Mouse (Mus musculus) c-Kit-positive CD71-positive TER-119-positive erythroid progenitor cells, embryonic 14.5 days (primary cell): ENCODE data around the gene Ankdd1b.
A peak's percentile ranks its signal among the peaks of the same experiment; 100 is the strongest.

Experiments used
- DNase-seq: peaks from one replicate; pipeline ENCODE4 v3.0.0-alpha.2; 2013; ENCODE audit warnings: low spot score

Gene Ankdd1b

DNA sequence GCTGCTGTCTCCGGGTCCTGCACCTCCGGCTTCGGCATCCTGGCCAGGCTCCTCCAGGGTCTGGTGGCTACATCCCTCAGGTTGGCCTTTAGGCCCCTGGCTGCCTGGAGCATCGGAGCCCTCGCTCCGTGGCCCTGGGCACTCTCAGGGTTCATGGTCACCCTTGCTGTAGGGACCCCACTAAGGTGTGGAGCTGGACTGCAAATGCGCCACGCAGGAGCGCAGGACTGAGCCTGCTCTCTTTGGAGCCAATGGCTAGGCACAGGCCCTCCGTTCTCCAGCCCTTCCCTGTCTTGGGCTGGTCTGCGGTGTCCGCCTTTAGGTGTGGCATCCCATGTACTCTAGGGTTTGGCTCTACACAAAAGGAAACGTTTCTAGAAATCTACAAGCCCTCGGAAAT lies at the start of gene Ankdd1b:
TSS of gene Ankdd1b (minus strand) at position 242 of the 400 bp plus-strand sequence.
- no peak for DNase-seq

GRCm38 (mm10) chr13:96517335-96517734 lies 46.3 kb upstream of the Ankdd1b start:
- DNase-seq: no peak

DNA sequence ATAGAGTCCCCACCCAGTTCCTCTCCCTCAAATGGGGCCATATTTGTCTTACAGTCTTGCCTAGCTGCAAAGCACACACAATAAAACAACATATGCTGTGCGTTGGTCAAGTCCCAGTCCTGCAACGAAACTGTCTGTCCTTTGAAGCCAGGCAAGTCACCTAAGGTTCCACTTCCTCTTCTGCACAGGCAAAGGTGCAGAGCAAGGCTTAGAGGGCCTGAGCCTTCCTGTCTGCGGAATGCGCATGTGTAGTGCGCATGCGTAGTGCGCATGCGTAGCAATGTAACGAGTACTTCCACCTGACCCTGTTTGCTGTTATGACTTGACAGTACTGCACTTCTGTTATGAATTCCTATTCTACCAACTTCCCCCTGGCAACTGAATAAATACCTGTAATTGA lies 45.3 kb upstream of the Ankdd1b start:
- no peak for DNase-seq

DNA sequence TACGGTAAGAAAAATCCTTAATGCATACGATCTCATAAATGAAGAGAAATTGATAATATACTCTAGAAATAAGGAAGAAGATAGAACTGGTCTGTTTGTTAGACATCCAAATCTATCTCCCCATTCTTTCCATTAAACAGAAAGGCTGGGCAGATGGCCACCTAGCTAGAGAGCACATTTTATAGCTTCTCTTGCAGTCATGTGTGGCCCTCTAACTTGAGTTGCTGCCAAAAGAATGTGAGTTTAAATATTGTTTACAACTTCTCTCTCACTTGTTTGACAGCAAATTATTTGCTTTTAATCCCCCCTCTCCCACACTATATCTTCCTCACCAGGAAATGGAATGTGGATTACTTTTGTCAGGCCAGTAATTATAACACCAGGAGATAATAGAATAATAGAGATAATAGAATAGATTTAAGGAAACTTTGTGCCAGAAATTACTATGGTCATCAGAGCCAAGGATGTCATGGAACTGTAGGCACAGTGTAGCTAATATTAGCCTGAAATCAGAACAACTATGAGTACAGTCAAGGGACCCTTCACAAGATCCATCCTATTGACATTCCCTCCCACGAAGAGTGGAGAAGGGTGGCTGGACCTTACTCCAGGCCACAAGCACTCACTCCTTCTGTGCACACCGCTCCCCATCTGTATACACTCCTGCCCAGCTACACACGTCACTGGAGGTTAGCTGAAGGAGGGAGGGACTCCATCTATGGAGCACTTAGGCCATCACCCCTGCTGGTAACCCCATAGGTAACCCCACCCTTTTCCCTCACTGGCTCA lies 43.4 kb upstream of the Ankdd1b start:
- DNase-seq: no peak

- DNase-seq: no peak
Observed at GRCm38 (mm10) chr13:96511893-96512292, 40.9 kb upstream of the Ankdd1b start.

DNA sequence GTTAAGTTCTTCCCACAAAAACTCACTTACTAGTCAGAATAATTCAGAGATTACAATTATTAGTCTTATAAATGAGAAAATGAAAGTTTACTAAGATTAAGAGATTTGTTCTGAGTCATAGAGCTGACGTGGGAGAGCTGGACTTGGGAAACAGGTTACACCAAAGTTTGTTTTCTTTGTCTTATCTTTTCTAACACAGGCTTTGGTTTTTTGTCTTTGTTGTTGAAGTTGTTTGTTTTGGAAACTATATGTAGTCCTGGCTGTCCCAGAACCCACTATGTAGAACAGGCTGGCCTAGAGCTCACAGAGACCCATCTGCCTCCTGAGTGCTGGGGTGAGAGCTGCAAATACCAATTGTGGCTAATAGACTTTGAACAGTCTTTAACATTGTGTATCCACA lies 40.3 kb upstream of the Ankdd1b start:
- DNase-seq: no peak

DNA sequence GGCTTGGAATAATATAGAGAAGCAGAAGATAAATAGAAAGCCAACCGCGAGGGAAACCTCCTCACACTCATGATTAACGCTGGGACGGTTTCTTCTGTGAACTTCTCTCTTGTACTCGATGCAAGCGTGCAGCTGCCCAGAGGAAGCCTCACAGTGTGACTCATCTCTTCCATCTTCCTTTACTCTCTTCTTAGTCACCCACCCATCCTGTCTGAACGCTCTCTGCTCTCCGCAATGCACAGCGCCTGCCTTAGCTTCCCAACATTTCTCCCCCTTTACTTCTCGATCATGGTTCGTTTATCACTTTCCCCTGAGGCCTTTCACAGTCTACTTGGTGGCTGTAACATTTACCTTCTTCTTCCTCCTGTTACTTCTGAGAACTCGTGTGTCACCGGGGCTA lies 39.6 kb upstream of the Ankdd1b start:
- peak; percentile 14 for DNase-seq

- DNase-seq: no peak
Observed at GRCm38 (mm10) chr13:96507541-96507940, 36.5 kb upstream of the Ankdd1b start.

DNA sequence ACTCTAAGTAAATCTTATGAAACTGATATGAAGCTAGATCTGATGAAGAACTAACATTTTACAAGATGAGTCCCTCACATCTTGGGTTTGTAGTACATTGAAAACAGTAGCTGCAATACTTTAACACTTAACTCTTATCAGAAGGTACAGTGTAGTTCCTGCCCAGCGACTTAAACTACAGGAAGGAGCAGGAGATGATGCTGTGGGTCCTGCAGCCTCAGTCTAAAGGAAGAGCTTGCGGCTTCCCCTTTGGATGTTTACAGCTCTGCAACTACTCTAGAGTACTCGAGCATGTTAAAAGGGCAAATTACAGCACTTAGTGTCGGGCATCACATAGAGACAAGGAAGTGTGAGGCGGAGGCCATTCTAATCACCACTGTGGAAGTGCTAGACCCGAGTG lies 35.3 kb upstream of the Ankdd1b start:
- DNase-seq: no peak

GRCm38 (mm10) chr13:96505661-96506060 lies 34.7 kb upstream of the Ankdd1b start:
- DNase-seq: no peak

DNA sequence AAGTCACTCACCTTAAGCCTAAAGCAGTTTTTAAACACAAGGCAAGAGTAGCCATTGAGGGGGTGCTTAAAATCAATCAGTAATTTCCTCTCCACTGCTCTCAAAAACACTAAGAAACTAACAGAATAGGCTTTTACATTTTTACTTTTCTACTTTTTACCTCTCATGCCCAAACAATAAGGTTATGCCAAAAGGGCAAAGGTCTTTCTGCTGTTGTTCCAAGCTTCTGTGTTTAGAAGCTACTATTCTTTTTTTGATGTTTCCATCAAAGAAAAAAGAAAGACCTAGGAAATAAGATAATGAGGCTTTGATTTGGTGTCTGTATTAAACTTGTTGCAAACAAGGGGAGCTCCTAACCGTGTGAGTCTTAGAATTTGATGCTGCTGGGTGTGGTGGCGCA lies 28.9 kb upstream of the Ankdd1b start:
- no peak for DNase-seq

GRCm38 (mm10) chr13:96496630-96497029 lies 25.6 kb upstream of the Ankdd1b start:
- no peak for DNase-seq

- DNase-seq: no peak
Observed at GRCm38 (mm10) chr13:96490433-96490832, 19.4 kb upstream of the Ankdd1b start, which contains the start of gene Gm17622. TSS of gene Gm17622 (plus strand) at chr13:96490733.

DNA sequence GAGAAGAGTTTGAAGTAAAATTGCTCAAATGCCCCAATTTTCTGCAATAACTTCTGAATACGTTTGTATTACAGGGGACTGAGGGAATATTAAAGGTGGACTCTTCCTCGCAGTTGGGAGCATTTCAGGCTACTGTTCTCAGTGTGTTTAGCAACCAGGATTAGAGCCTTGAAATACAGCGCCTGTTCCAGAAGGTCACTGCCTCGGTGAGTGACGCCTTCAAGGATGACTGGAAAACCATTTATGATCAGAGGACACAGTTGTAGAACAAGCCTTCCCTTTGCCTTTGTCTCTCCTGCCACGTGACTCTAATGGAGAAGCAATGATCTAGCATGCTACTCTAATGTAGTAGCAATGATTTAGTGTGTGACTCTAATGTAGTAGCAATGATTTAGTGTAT lies 17.0 kb upstream of the Ankdd1b start:
- DNase-seq: no peak

DNA sequence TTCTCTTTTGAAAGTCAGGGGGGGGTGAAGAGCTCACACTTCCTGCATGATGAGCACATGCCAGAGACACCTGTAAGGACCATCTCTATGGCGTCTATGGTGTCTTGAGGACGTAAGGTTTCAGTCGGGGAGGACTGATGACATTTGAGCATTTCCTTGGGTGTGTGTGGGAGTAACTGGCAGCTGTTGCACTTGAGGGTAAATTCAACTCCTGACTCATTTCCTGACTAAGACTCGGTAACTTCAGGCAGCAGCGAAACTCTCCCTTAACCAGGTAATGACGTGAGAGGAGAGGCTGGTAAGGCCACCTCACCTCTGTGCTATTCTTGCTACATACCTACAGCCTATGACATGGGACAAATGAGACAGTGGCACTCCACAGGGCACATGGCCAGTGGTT lies 16.2 kb upstream of the Ankdd1b start:
- DNase-seq: no peak

DNA sequence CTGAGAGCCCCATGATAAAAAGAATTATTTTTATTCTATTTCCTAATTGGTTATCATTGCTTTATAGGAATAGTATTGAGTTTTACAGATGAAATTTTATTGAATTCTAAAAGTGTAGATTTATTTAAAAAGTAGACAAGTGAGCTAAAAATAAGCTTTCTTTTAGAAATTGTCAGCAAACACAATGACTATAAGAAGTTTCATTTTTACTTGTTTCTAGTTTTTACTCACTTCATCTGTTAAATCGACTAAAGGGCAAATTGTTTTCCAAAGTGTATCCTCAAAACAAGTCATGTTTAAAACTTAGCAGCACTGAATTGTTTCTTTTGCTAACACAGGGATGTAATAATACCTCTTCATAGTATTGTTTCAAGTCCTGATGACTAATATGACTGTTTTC lies 8.0 kb upstream of the Ankdd1b start:
- DNase-seq: no peak

DNA sequence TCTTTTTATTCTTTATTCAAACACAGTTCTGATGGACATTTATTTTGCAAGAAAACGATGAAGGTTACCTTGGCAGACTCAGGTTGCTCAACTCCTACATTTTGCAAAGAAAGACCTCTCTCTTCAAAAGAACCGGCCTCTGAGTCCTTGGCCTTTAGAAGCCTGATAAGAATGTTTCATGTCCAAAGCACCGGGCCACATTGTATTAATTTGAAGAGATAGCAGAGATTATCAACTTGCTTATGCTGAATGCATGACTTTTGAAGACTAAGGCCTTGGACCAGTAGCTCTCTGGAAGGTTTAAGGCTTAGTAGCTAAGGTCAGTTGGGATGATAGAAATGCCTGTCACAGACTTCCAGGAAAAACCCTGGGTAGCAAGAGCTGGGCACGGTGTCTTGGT lies 6.2 kb upstream of the Ankdd1b start:
- DNase-seq: no peak

- no peak for DNase-seq
Observed at GRCm38 (mm10) chr13:96470556-96470955, 442 bp downstream of the Ankdd1b start.

DNA sequence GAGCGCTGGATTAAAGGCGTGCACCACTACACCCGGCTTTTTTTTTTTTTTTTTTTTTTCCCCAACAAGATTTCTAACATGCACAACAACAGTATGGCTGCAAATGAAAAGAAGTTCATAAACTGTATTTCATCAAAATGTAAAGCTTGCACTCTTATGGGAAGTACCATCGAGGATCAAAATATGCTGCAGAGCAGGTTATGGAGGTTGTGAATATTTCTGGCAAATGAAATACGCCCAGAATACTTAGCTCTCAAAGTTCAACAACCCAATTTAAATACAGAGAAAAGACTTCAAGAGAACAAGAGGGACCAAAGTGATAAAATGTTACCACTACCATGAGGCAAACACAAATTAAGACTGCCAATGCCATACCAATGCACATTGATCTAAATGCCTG lies 2.3 kb downstream of the Ankdd1b start:
- no peak for DNase-seq

- DNase-seq: no peak
Observed at GRCm38 (mm10) chr13:96465315-96465714, 5.7 kb downstream of the Ankdd1b start.

DNA sequence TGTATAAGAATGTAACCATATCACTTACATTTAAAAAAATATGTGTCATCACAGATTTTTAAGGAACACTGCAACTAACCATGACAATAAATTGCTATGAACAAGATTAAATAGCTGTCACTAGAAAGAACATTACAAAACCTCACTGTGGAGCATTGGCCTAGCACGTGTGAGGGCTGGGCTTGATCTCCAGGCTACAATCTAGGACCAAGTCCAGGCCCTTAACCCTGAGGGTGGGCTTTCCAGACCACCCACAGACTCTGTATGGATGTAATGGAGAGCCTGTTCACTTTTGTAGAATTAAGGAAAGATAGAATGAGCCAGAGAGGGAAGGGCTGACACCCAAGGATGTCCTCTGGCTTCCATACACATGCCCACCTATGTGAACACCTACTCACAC lies 8.4 kb downstream of the Ankdd1b start:
- no peak for DNase-seq

GRCm38 (mm10) chr13:96458606-96459005 lies 12.4 kb downstream of the Ankdd1b start:
- no peak for DNase-seq

- no peak for DNase-seq
Observed at GRCm38 (mm10) chr13:96458018-96458417, 13.0 kb downstream of the Ankdd1b start.

- no peak for DNase-seq
Observed at GRCm38 (mm10) chr13:96457566-96457965, 13.4 kb downstream of the Ankdd1b start.
